Mouse (Mus musculus): ENCODE data around the gene Cspg4. TPM values are rescaled to one million over a fixed set of nuclear protein-coding genes. Genes with fewer than 3 reads are reported as not detected.
"Not testable (repeated sequence)": the region's sequence is repeated elsewhere in the genome, so short reads cannot be mapped to it uniquely, and the experiment has no call there.

Cspg4 gene
- total and polyA plus RNA-seq, 2 experiments = 0.09 to 0.11 TPM

DNA sequence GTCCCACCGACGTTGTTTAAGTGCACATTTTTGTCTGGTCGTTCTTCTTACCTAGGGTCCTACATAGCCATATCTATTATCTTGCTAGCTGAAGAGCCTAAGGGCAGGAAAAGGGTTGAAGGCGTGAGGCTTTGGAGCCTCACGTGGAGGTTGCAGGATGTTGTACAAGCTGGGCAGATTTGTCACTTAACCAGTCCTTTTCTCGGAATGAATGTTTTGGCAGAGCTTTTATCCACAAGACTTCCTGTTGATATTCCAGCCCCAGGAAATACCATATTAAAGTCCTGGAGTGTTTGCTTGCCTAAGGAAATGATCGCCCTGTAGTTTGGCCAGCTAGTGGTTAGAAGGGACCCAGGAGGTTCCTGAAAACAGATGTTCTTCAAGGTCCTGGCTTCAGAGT is 73.5 kb downstream of the Cspg4 start:
- Histone ChIP-seq H3K27ac (replicated peaks; ENCODE audit: insufficient read depth, low read depth, low read length) (peak overlapping the region; percentile 89), H3K36me3 (ENCODE audit: control insufficient read depth, insufficient read depth, low read length) (no peaks in the 10 kb centered on the region), H3K27me3 (ENCODE audit: control insufficient read depth, insufficient read depth, low read length) (no peaks in the 10 kb centered on the region), H3K4me1 (ENCODE audit: control insufficient read depth, insufficient read depth, low read length) (peaks cover 5% of the 10 kb centered on the region), H3K9ac (ENCODE audit: low read depth, low read length) (peak overlapping the region; percentile 72), H3K79me2 (ENCODE audit: control insufficient read depth, insufficient read depth, low read length) (peaks cover 4% of the 10 kb centered on the region; the same call in 1 of the 2 replicates), H3K4me3 (ENCODE audit: insufficient read depth, low read depth, low read length) (peak overlapping the region; percentile 76)
- peak; percentile 73 for DNase-seq (ENCODE audit: extremely low read depth, low read depth, low spot score)
- TF ChIP-seq CTCF (IDR thresholded peaks at IDR 0.05; ENCODE audit: low read depth, low read length) (no peak), POLR2A (IDR thresholded peaks at IDR 0.05; ENCODE audit: extremely low read depth, insufficient read depth, low read length) (no peak)
- WGBS = under 1% methylated on average over 7 of the region's 7 CpGs

DNA sequence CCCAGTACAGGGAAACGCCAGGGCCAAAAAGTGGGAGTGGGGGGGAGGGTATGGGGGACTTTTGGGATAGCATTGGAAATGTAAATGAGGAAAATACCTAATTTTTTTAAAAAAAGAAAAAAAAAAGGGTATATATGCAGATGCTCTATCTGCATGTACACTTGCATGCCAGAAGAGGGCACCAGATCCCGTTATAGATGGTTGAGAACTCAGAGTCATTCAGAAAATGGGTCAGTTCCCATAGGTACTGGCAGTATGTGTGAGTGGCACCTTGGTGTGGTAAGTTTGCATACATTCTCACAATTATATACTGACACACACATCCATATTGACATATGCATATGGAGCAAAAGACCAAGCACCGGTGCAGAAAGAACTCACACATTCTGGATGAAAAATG is 82.6 kb downstream of the Cspg4 start:
- H3K27ac ChIP-seq (replicated peaks; ENCODE audit: insufficient read depth, low read depth, low read length); H3K4me1 ChIP-seq (ENCODE audit: control insufficient read depth, insufficient read depth, low read length); H3K4me3 ChIP-seq (ENCODE audit: insufficient read depth, low read depth, low read length); H3K9ac ChIP-seq (ENCODE audit: low read depth, low read length); H3K79me2 ChIP-seq (ENCODE audit: control insufficient read depth, insufficient read depth, low read length); H3K36me3 ChIP-seq (ENCODE audit: control insufficient read depth, insufficient read depth, low read length); H3K27me3 ChIP-seq (ENCODE audit: control insufficient read depth, insufficient read depth, low read length): not testable (repeated sequence)
- peak; percentile 36 for DNase-seq (ENCODE audit: extremely low read depth, low read depth, low spot score)
- TF ChIP-seq CTCF (IDR thresholded peaks at IDR 0.05; ENCODE audit: low read depth, low read length) = peak; percentile 14; the same call in 1 of the 2 replicates
- WGBS = 36% methylated on average over 3 of the region's 3 CpGs

DNA sequence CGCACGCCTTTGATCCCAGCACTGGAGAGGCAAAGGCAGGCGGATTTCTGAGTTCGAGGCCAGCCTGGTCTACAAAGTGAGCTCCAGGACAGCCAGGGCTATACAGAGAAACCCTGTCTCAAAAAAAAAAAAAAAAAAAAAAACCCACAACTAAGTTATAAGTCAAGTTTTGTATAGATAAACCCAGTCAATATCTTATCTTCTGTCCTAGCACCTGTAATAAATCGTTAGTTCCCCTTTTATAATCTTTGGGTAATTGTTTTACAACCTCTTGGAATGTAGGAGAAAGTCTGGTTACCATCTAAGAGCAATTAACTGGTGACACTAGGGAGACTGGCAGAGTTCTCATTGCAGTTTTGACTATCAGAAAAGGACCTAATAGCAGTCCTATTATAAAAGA is 83.9 kb downstream of the Cspg4 start:
- H3K27me3 ChIP-seq (ENCODE audit: control insufficient read depth, insufficient read depth, low read length); H3K27ac ChIP-seq (replicated peaks; ENCODE audit: insufficient read depth, low read depth, low read length); H3K4me3 ChIP-seq (ENCODE audit: insufficient read depth, low read depth, low read length); H3K9ac ChIP-seq (ENCODE audit: low read depth, low read length); DNase-seq (ENCODE audit: extremely low read depth, low read depth, low spot score); H3K4me1 ChIP-seq (ENCODE audit: control insufficient read depth, insufficient read depth, low read length); H3K36me3 ChIP-seq (ENCODE audit: control insufficient read depth, insufficient read depth, low read length); H3K79me2 ChIP-seq (ENCODE audit: control insufficient read depth, insufficient read depth, low read length): not testable (repeated sequence)
- WGBS = 87% methylated on average over 5 of the region's 5 CpGs

Other genes with a start within 250 kb of the Cspg4 start
- gene Lingo1, start 68.6 kb upstream of the Cspg4 start, total RNA-seq (2014; rRNA removed) = under 0.01 and 0.13 TPM in 2 replicates
- gene Lingo1, start 68.6 kb upstream of the Cspg4 start, polyA plus RNA-seq (2012; rRNA removed) = 0.09 and 0.27 TPM in 2 replicates
- not detected in 2 replicates for gene Odf3l1, start 354 bp upstream of the Cspg4 start, total RNA-seq (2014; rRNA removed)
- 0.11 TPM in 1 of 2 replicates, not detected in the other for gene Odf3l1, start 354 bp upstream of the Cspg4 start, polyA plus RNA-seq (2012; rRNA removed)
- 7.6 and 8.8 TPM in 2 replicates for gene Snx33, start 63.3 kb downstream of the Cspg4 start, total RNA-seq (2014; rRNA removed)
- 8.9 and 10.5 TPM in 2 replicates for gene Snx33, start 63.3 kb downstream of the Cspg4 start, polyA plus RNA-seq (2012; rRNA removed)
- gene Imp3, start 72.4 kb downstream of the Cspg4 start, total RNA-seq (2014; rRNA removed) = 35.8 and 45.6 TPM in 2 replicates
- 145 and 151 TPM in 2 replicates for gene Imp3, start 72.4 kb downstream of the Cspg4 start, polyA plus RNA-seq (2012; rRNA removed)
- gene Snupn, start 85.8 kb downstream of the Cspg4 start, total RNA-seq (2014; rRNA removed) = 7.2 and 8.4 TPM in 2 replicates
- gene Snupn, start 85.8 kb downstream of the Cspg4 start, polyA plus RNA-seq (2012; rRNA removed) = 3.7 and 4.2 TPM in 2 replicates
- 6.5 and 8.2 TPM in 2 replicates for gene Ptpn9, start 129.9 kb downstream of the Cspg4 start, total RNA-seq (2014; rRNA removed)
- gene Ptpn9, start 129.9 kb downstream of the Cspg4 start, polyA plus RNA-seq (2012; rRNA removed) = 10.6 and 12.4 TPM in 2 replicates
- 15.1 and 17.9 TPM in 2 replicates for gene Sin3a, start 207.0 kb downstream of the Cspg4 start, total RNA-seq (2014; rRNA removed)
- 34.6 and 35.9 TPM in 2 replicates for gene Sin3a, start 207.0 kb downstream of the Cspg4 start, polyA plus RNA-seq (2012; rRNA removed)